Mouse (Mus musculus): Measurements from ENCODE around the gene Olfr510.

GRCm38 (mm10) chr7:108621514-108621913 is 44.7 kb upstream of the Olfr510 start, which contains the start of gene Olfr507:
- TF ChIP-seq CTCF (IDR thresholded peaks at IDR 0.05; ENCODE audit: extremely low read depth, insufficient read depth, insufficient read length, insufficient replicate concordance) = no peak
- no peak for TF ChIP-seq POLR2A (IDR thresholded peaks at IDR 0.05; ENCODE audit: low read depth, low read length)

All from spleen, adult 2 months (tissue).